Mouse (Mus musculus) ovary, postnatal 10 days (tissue): ENCODE measurements at regions not wholly inside any gene's neighbourhood (a gene's known extent, or its start where the extent isn't known, plus 50 kb on each side); places are given as distances from the start of the nearest gene placed in this dataset.
"Not testable (repeated sequence)": the region's sequence is repeated elsewhere in the genome, so short reads cannot be mapped to it uniquely, and the experiment has no call there.

Experiments
- DNase-seq: peaks from one replicate; pipeline ENCODE4 v3.0.0; 2022; ENCODE audit warnings: low spot score

DNA sequence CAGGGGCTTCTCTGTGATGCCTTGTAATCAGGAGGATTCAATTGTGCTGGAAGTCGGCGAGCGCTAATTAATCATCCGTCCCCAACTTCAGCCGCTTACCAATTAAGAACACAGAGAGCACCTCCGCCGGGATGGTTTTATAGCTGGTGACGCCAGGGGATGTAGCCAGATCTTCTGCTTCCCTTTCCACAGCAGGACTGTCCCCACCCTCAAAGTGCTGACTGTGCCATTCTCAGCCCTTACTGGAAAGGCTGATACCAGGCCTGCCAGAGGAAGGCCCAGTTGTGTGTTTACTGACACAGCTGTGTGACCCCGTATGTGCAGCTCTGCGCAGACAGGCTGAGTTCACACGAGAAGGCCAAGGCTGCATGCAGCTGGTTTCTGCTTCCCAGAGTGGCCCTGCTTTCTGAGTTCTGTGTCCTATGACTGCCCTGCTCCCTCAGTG is 59.9 kb upstream of the Bend4 start:
- no peak for DNase-seq

GRCm38 (mm10) chr5:67490709-67491108 is 62.6 kb upstream of the Bend4 start:
- not testable (repeated sequence) for DNase-seq

GRCm38 (mm10) chr5:67492893-67493302 is 64.8 kb upstream of the Bend4 start:
- no peak for DNase-seq

DNA sequence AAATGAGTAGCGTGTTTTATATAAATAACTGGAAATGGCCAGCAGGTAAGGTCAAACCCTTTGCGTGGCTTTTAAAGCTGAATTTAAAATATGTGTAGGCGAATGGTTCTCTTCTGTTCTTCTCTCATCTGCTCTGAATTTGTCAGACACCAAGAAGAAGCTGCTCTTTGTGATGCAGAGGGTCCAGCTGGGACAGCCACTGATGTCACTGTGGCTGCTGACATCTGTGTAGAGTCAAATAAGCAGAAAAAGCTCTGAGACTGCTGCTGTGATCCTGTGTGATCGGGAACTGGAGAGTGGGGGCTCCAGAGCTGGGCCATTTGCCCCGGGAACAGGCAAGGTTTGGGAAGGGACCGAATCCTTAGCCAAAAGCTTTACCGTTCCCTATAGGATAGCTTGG is 68.6 kb upstream of the Bend4 start:
- DNase-seq: no peak

GRCm38 (mm10) chr5:67520251-67520650 is 87.4 kb upstream of the Shisa3 start:
- no peak for DNase-seq

GRCm38 (mm10) chr5:67521423-67521912 is 86.2 kb upstream of the Shisa3 start:
- DNase-seq: no peak

GRCm38 (mm10) chr5:67530149-67530548 is 77.5 kb upstream of the Shisa3 start:
- no peak for DNase-seq

DNA sequence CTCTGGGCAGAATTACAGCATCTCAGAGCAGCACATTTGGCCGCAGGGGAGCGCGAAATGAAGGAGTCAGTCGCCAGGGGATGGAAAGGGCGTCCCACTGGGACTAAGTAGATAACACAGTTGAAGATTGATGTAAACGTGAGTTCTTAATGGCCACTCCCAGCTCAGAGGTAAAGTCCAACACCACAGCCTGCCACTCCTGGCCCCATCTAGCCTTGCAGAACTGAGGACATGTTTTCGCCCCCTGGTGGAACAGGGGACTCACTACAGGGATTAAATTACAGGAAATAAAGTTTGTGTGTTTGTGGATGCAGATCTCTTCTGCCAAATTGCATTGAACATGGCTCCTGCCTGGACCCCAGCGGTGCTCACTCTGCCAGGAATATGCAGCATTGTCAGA is 76.7 kb upstream of the Shisa3 start:
- DNase-seq: no peak

DNA sequence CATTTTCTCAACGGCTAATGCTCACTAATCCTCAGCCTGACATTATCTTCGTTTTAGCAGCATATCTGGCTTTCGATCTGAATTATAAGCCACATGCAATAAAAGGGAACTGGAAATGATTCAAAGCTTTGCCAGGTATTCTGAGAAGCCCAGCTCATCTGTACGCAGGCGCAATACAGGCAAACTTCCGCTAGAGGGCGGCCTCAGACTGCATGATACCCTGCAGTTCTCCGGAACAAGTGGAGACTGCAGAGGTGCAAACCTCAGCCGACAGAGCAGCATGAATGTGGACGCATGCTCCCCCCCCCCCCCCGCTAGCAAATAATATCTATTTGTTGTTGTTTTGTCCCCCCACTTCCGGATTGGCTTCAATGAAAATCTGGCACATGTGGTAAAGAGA is 75.3 kb upstream of the Shisa3 start:
- peak; percentile 51 for DNase-seq

DNA sequence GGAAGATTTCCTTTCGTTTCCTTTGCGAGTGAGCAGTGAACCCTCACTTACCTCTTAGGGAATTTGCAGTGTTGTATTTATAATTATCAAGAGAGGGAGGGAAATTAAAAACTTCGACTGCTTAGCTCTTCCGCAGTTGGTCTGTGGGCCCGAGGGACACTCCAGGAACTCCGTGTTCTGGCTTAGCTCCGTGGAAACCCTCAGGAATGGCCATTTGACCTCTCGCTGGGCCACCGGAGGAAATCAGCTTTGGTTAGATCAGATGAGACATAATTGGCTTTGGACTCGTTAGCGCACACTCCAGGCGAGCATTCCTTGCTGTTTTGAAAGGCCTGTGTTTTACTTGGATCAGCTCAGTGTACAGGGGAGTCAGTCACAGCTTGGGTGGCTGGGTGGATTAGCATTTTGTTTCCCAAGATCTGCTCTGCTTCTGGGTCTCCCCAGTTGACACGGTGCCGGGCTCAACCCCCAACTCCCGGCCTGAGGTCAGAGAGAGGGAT is 74.9 kb upstream of the Shisa3 start:
- DNase-seq: peak; percentile 2

- no peak for DNase-seq
Observed at GRCm38 (mm10) chr5:67534056-67534455, 73.6 kb upstream of the Shisa3 start.

DNA sequence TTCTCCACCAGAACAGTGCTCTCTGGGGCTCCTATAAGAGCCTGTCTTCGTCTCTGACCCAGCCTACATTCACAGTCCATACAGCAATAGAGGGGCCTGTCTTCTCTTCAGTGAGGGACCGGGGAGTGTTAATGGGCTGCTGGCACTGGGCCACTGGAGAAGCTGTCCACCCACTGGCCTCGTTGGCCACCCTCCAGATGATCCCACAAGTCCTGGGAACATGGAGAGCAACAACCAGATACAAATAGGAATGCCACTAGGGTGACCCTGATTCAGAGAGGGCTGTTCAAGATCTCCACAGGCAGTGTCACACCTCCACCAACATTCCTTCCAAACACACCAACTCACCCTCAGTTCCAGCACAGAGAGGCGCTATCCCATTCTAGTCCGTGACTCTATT is 69.7 kb upstream of the Shisa3 start:
- no peak for DNase-seq

DNA sequence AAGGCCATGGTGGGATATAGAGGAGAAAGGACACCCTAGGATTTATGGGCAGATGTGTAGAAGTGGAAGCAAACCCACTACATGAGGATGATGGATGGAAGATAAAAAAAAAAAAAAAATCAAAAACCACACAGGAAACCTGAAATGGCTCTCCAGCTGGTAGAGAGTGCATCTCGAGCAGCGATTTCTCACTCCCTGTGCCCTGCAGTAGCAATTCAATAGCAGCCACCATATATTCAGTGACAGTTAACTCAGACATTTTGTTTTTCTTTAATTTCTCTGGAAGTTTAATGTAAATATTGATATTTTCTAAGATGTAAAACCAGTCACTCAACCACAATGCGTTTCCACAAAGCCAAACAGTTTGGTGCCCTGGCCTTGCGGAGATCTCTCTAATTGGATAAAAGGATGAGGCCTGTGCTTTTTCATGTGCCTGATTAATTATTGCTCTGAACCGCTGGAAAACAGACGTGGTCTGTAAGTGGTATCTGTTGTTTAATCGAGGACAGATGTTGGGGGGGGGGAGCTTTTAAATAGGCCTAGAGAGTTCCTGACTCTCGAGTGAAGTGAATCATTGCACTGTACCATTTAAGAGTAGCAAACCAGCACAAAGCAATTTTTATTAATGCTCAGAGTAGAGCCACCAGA is 68.0 kb upstream of the Shisa3 start:
- DNase-seq: no peak

DNA sequence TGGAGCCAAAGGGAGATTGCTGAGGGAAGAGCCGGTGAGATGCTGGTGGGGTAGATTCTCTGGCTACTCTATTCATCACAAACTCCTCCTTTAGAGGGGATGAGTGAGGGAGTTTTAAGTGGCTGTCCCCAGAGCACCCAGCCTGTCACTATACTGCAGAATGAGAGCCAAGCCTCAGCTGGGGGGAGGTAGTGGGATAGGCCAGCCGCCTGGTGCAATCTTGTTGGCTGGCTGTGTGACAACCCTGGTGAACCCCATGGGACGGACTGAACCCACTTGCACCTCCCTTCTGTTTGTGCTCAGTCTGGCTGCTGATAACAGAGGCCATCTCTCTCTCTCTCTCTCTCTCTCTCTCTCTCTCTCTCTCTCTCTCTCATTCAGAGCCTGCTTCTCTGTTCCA is 65.8 kb upstream of the Shisa3 start:
- no peak for DNase-seq

GRCm38 (mm10) chr5:67544028-67544589 is 63.6 kb upstream of the Shisa3 start:
- DNase-seq: no peak

- no peak for DNase-seq
Observed at GRCm38 (mm10) chr5:67550257-67550656, 57.4 kb upstream of the Shisa3 start.

DNA sequence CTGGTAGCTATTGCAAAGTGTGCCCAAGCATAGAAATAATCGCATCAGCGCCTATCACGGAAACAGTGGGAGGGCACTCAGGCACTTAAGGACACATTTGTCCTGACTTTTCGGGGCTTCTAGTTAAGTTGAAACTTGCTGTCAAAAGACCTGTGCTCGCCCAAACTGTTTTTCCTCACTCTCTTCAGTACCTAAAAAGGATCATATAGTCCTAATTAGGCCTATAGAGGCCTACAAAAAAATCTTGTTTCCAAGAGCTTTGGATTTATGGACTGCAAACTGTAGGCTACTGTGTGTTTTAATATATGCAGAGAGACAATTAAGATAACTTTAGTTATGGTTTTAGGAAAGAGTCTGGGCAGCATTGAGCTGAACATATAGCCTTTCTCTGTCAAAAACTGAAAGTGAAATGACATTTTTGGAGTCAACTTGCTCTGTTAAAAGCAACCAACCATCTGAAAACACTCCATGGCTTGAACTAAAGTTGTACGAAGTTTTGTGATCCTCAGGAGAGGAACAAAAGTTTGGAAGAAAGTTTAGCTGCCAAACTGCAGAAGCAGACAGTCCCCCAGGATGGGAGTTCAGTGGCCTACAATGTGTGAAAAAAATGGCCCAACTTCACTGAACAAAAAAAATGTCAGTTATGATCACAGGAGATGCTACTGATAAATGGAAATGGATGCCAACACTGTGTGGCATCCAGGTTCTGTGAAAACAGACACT is 55.9 kb upstream of the Shisa3 start:
- DNase-seq: no peak

DNA sequence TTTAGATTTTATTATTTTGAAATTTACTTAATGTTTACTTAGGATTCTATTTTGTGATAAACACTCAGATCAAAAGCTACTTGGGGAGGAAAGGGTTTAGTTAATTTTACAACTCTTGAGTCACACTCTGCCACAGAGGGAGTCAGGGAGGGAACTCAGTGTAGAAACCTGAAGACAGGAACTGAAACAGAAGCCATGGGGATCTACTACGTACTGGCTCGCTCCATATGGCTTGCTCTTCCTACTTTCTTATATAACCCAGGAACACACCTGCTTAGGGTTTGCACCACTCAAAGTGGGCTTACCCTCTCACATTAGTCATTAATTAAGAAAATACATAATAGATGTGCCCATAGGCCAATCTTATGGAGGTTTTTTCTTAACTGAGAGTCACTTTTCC is 54.8 kb upstream of the Shisa3 start:
- DNase-seq: no peak
